Mouse (Mus musculus): ENCODE data around the gene Espl1. TPM values are rescaled to one million over a fixed set of nuclear protein-coding genes. Genes with fewer than 3 reads are reported as not detected.
A peak's percentile ranks its signal among the peaks of the same experiment; 100 is the strongest.

Gene Espl1
- polyA plus RNA-seq (2012; rRNA removed): 51.5 and 55.6 TPM in 2 replicates

GRCm38 (mm10) chr15:102295633-102296367 is at the start of gene Espl1:
Gene Espl1, plus strand, starts transcription at chr15:102296266.
- Histone ChIP-seq H3K4me3 (ENCODE audit: control insufficient read depth, insufficient read depth, low read length) (peak within 1 kb of the TSS; percentile 74), H3K36me3 (ENCODE audit: control insufficient read depth, insufficient read depth, low read length) (peaks cover under 1% of the 10 kb centered on the region; the same call in 1 of the 2 replicates), H3K4me1 (replicated peaks; ENCODE audit: control insufficient read depth, insufficient read depth, low read length) (0 out of 2 replicates have a peak, but pooled peaks cover 3% of the 10 kb centered on the region), H3K27me3 (ENCODE audit: control insufficient read depth, insufficient read depth, low read length) (no peaks in the 10 kb centered on the region), H3K27ac (ENCODE audit: control insufficient read depth, insufficient read depth, low read length) (no peak within 1 kb of the TSS)
- TF ChIP-seq POLR2A (IDR thresholded peaks at IDR 0.05; ENCODE audit: control insufficient read depth, extremely low read depth, insufficient read depth, low read length, poor library complexity) (no peak; the same call in 1 of the 2 replicates), CTCF (IDR thresholded peaks at IDR 0.05; ENCODE audit: borderline replicate concordance, control insufficient read depth, extremely low read depth, insufficient read depth, low read length, poor library complexity) (no peak)
- 4% methylated on average over 25 of the region's 25 CpGs for WGBS
- DNase-seq: peak; percentile 97

- Histone ChIP-seq H3K27me3 (ENCODE audit: control insufficient read depth, insufficient read depth, low read length) (peaks cover 11% of the 10 kb centered on the region; the same call in 1 of the 2 replicates), H3K4me1 (replicated peaks; ENCODE audit: control insufficient read depth, insufficient read depth, low read length) (peaks cover 36% of the 10 kb centered on the region), H3K27ac (ENCODE audit: control insufficient read depth, insufficient read depth, low read length) (0 out of 2 replicates have a peak overlapping the region, but pooled peaks have one; percentile 2), H3K36me3 (ENCODE audit: control insufficient read depth, insufficient read depth, low read length) (no peaks in the 10 kb centered on the region), H3K4me3 (ENCODE audit: control insufficient read depth, insufficient read depth, low read length) (peak overlapping the region; percentile 55)
- under 1% methylated on average over 35 of the region's 35 CpGs for WGBS
- no peak for TF ChIP-seq POLR2A (IDR thresholded peaks at IDR 0.05; ENCODE audit: control insufficient read depth, extremely low read depth, insufficient read depth, low read length, poor library complexity)
- no peak for TF ChIP-seq CTCF (IDR thresholded peaks at IDR 0.05; ENCODE audit: borderline replicate concordance, control insufficient read depth, extremely low read depth, insufficient read depth, low read length, poor library complexity)
- peak; percentile 70 for DNase-seq
Observed at GRCm38 (mm10) chr15:102246866-102247251, 49.2 kb upstream of the Espl1 start.

GRCm38 (mm10) chr15:102247252-102248130 is 48.6 kb upstream of the Espl1 start:
- Histone ChIP-seq H3K36me3 (ENCODE audit: control insufficient read depth, insufficient read depth, low read length) (no peaks in the 10 kb centered on the region), H3K4me3 (ENCODE audit: control insufficient read depth, insufficient read depth, low read length) (peak overlapping the region; percentile 55), H3K27me3 (ENCODE audit: control insufficient read depth, insufficient read depth, low read length) (peaks cover 11% of the 10 kb centered on the region; the same call in 1 of the 2 replicates), H3K27ac (ENCODE audit: control insufficient read depth, insufficient read depth, low read length) (peak overlapping the region; percentile 47; the same call in 1 of the 2 replicates), H3K4me1 (replicated peaks; ENCODE audit: control insufficient read depth, insufficient read depth, low read length) (peaks cover 36% of the 10 kb centered on the region)
- TF ChIP-seq CTCF (IDR thresholded peaks at IDR 0.05; ENCODE audit: borderline replicate concordance, control insufficient read depth, extremely low read depth, insufficient read depth, low read length, poor library complexity) (no peak), POLR2A (IDR thresholded peaks at IDR 0.05; ENCODE audit: control insufficient read depth, extremely low read depth, insufficient read depth, low read length, poor library complexity) (no peak)
- 1% methylated on average over 63 of the region's 65 CpGs for WGBS
- peak; percentile 48 for DNase-seq

- peaks cover 11% of the 10 kb centered on the region; the same call in 1 of the 2 replicates for H3K27me3 ChIP-seq (ENCODE audit: control insufficient read depth, insufficient read depth, low read length)
- TF ChIP-seq POLR2A (IDR thresholded peaks at IDR 0.05; ENCODE audit: control insufficient read depth, extremely low read depth, insufficient read depth, low read length, poor library complexity) (no peak), CTCF (IDR thresholded peaks at IDR 0.05; ENCODE audit: borderline replicate concordance, control insufficient read depth, extremely low read depth, insufficient read depth, low read length, poor library complexity) (no peak)
- WGBS: 24% methylated on average over 8 of the region's 8 CpGs
- H3K4me1 ChIP-seq (replicated peaks; ENCODE audit: control insufficient read depth, insufficient read depth, low read length): peaks cover 33% of the 10 kb centered on the region
- DNase-seq: no peak
- H3K4me3 ChIP-seq (ENCODE audit: control insufficient read depth, insufficient read depth, low read length): peak overlapping the region; percentile 55
- no peaks in the 10 kb centered on the region for H3K36me3 ChIP-seq (ENCODE audit: control insufficient read depth, insufficient read depth, low read length)
- no peak overlapping the region for H3K27ac ChIP-seq (ENCODE audit: control insufficient read depth, insufficient read depth, low read length)
Observed at GRCm38 (mm10) chr15:102248131-102248811, 47.8 kb upstream of the Espl1 start.

GRCm38 (mm10) chr15:102248812-102249191 is 47.3 kb upstream of the Espl1 start:
- WGBS: 36% methylated on average over 3 of the region's 3 CpGs
- Histone ChIP-seq H3K36me3 (ENCODE audit: control insufficient read depth, insufficient read depth, low read length) (no peaks in the 10 kb centered on the region), H3K27me3 (ENCODE audit: control insufficient read depth, insufficient read depth, low read length) (peaks cover 11% of the 10 kb centered on the region; the same call in 1 of the 2 replicates), H3K27ac (ENCODE audit: control insufficient read depth, insufficient read depth, low read length) (no peak overlapping the region), H3K4me3 (ENCODE audit: control insufficient read depth, insufficient read depth, low read length) (no peak overlapping the region), H3K4me1 (replicated peaks; ENCODE audit: control insufficient read depth, insufficient read depth, low read length) (peaks cover 28% of the 10 kb centered on the region)
- no peak for DNase-seq
- TF ChIP-seq CTCF (IDR thresholded peaks at IDR 0.05; ENCODE audit: borderline replicate concordance, control insufficient read depth, extremely low read depth, insufficient read depth, low read length, poor library complexity): no peak
- no peak for TF ChIP-seq POLR2A (IDR thresholded peaks at IDR 0.05; ENCODE audit: control insufficient read depth, extremely low read depth, insufficient read depth, low read length, poor library complexity)

Measured in thymus, adult 2 months (tissue).